Mouse (Mus musculus) bone marrow, adult 2 months (tissue): ENCODE data around the gene Lrrc4c. TPM values are rescaled to one million over a fixed set of nuclear protein-coding genes. Genes with fewer than 3 reads are reported as not detected.

ENCODE experiments used
- H3K27ac ChIP-seq: fragments of 200-500 bp; 2 replicates; pipeline ENCODE4 v1.5.1; 2012; ENCODE audit warnings: low read depth, mild to moderate bottlenecking, control low read depth, inconsistent platforms, low read length; ENCODE audit not compliant: control insufficient read depth, poor library complexity, insufficient read depth
- H3K4me1 ChIP-seq: fragments of 200-500 bp; 2 replicates; pipeline ENCODE4 v1.6.1; 2011; ENCODE audit warnings: low read length; ENCODE audit not compliant: control insufficient read depth, insufficient read depth
- H3K4me3 ChIP-seq: fragments of 200-500 bp; replicated peaks from 2 replicates; pipeline ENCODE3; 2011; ENCODE audit warnings: mild to moderate bottlenecking, low read depth, low read length, control low read depth; ENCODE audit not compliant: control insufficient read depth
- CTCF ChIP-seq: fragments of 200-500 bp; IDR thresholded peaks from 2 replicates; pipeline ENCODE4 v1.5.1; 2011; ENCODE audit warnings: low read length, control low read depth; ENCODE audit not compliant: control insufficient read depth, insufficient read depth
- POLR2A ChIP-seq: fragments of 200-500 bp; IDR thresholded peaks from 2 replicates; pipeline ENCODE4 v1.6.1; 2011; ENCODE audit warnings: low read depth, mild to moderate bottlenecking, control low read depth, low read length, borderline replicate concordance; ENCODE audit not compliant: control insufficient read depth
- WGBS: fragments of 180-500 bp; shearing (Covaris S2); methylation state at CpG from one replicate; pipeline ENCODE4 v1.1.7; 2018; 5-methylcytosine and 5-hydroxymethylcytosine counted together
- polyA plus RNA-seq: library from polyadenylated mRNA; stranded (reverse); fragments of >200 nt; gene quantifications from 2 replicates; pipeline ENCODE4 v1.2.4, GENCODE M21; 2011; ENCODE audit warnings: low replicate concordance; ENCODE audit not compliant: missing spikeins, insufficient read depth, insufficient read length

The Lrrc4c gene
- polyA plus RNA-seq, 1 experiment, result not detected

DNA sequence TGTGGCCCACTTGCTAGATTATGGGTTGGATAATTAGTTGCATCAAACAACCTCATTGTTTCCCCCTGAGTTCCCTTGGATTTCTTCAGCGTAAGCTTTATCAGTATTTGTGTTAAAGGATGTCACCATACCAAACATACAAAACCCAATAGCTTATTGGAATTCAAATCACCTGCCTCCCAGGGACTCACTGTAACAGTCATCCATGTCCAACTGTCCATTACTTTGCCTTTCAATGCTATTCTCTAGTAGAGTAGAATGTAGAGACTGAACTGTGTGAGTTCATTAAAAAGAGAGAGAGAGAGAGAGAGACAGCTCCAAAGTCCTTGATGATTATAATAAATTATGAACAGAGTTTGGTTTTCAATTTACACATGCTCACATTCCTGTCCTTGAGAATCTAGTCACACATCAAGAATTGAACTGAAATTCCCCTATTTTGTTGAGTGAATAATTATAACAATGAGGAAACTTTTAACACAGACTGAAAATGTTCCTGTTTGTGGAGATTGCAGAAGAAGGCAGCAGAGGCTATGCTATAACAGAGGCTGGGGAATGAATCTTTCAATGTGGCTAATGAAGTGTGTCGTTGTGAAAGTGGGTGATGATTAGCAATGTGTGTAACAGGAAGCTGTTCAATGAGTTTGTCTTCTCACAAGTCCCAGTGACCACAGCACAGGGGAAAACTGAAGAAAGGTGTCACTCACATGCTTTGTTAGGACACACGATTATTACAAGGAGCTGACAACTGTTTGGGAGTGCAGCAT is 181.3 kb downstream of the Lrrc4c start:
- Histone ChIP-seq H3K27ac (no peak overlapping the region), H3K4me1 (no peaks in the 10 kb centered on the region), H3K4me3 (no peak overlapping the region)
- TF ChIP-seq POLR2A, result no peak
- no peak for TF ChIP-seq CTCF
- WGBS, result 68% methylated on average over 3 of the region's 3 CpGs

- TF ChIP-seq POLR2A, result no peak
- TF ChIP-seq CTCF, result no peak
- WGBS, result 76% methylated on average over 6 of the region's 6 CpGs
- no peaks in the 10 kb centered on the region for H3K4me1 ChIP-seq
- no peak overlapping the region for H3K27ac ChIP-seq
- H3K4me3 ChIP-seq, result no peak overlapping the region
Observed at GRCm38 (mm10) chr2:96504140-96504539, 186.2 kb downstream of the Lrrc4c start.

DNA sequence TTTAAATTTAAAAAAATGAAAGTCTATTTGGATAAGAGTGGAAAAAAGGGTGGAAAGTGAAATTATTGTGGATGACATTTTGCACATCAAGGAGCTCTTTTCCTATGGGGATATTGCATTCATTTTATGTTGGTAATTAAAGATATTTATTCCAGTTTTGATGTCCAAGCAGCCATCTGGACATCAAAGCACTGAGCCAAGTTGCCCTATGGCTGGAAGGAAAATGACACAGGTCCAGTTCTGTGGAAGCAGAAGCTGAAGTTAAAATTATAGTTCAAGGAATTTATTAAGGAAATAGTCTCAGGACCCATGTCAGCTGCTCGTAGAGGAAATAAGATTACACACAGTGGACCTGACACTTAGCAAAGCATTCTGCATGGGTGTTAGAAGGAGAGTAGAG is 187.7 kb downstream of the Lrrc4c start:
- TF ChIP-seq POLR2A, result no peak
- TF ChIP-seq CTCF, result no peak
- H3K4me3 ChIP-seq, result no peak overlapping the region
- no peak overlapping the region for H3K27ac ChIP-seq
- 56% methylated on average over 1 of the region's 1 CpGs for WGBS
- H3K4me1 ChIP-seq, result no peaks in the 10 kb centered on the region

DNA sequence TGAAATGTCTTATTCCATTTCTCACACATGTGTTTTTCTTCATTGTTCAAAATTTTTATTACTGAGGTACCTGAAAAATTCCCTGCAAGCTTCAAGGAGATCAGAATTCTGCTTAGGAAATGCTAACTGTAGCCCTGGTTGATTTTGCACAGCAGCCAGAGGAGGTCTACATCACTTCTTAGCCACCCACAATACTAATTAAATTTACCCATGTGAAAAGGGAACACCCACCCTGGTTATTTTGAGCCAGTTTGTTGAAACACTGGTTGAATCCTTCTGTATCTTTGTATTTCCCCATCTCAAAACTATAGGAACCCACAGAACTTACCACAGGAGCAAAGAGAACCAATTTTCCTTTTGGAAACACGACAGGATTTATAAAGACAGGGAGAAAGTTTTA is 191.0 kb downstream of the Lrrc4c start:
- Histone ChIP-seq H3K4me3 (no peak overlapping the region), H3K27ac (no peak overlapping the region), H3K4me1 (no peaks in the 10 kb centered on the region)
- WGBS, result 34% methylated on average over 1 of the region's 1 CpGs
- no peak for TF ChIP-seq CTCF
- no peak for TF ChIP-seq POLR2A

DNA sequence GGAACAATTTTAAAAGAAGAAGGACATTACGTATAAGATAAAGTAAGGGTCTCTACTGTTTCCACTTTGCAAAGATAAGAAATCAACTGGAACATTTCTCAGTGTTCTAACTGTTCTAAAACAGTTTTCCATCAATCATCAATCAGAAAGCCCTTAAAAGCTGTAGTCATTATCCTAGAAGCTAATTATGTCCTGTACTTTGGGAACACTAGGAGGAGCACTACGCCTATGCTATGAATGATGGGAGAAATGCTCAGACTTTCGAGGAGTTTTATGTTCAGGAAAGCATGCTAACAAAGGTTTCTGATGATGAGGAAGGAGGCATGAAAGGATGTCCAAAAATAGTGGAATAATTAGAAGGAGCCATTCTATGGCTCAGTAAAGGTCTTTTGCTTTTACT is 219.5 kb downstream of the Lrrc4c start:
- Histone ChIP-seq H3K27ac (no peak overlapping the region), H3K4me3 (no peak overlapping the region), H3K4me1 (no peaks in the 10 kb centered on the region)
- WGBS, result 73% methylated on average over 3 of the region's 3 CpGs
- TF ChIP-seq POLR2A (no peak), CTCF (no peak)

DNA sequence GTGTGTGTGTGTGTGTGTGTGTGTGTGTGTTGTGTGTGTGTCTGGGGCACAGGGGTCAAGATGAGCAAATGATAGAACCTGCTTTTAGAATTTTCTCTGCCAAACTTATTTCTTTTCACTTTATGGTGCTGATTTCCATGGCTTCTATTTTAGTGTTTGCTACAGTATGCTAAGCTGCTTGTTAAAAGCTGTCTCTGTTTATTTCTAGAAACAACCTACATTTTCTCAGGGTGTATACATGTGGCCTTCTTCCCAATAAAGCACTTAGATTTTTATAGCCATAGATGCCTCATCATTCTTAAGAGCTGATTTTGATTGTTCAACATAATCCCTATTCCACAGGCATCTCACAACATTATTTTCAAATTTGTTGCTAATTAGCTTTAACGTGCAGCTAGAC is 229.2 kb downstream of the Lrrc4c start:
- WGBS, result 72% methylated on average over 1 of the region's 1 CpGs

DNA sequence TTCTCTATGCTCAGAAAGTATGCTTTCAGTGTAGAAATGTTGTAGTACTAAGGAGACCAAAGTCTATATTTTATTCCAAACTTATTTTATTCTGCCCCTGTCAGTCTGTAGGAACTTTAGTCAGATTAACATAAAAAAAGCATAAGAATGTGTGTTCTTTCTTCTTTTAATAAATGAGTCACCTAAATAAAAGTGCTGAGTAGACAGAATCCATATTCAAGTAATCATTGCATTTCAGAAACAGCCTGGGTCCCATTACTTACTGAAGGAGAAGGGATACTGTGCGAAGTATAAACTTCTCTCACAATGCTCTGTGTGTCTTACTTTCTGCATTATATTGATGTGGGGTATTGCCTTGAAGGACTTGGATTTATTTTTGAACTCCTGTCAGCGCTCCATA is 255.8 kb downstream of the Lrrc4c start:
- 73% methylated on average over 2 of the region's 2 CpGs for WGBS

More for the DNA sequence above, 229.2 kb downstream of the Lrrc4c start:
- H3K4me3 ChIP-seq, result no peak overlapping the region
- no peak overlapping the region for H3K27ac ChIP-seq
- TF ChIP-seq POLR2A (no peak), CTCF (no peak)
- no peaks in the 10 kb centered on the region for H3K4me1 ChIP-seq

GRCm38 (mm10) chr2:96577701-96578100 is 259.7 kb downstream of the Lrrc4c start:
- Histone ChIP-seq H3K27ac (no peak overlapping the region), H3K4me3 (no peak overlapping the region), H3K4me1 (no peaks in the 10 kb centered on the region)
- TF ChIP-seq POLR2A, result no peak
- TF ChIP-seq CTCF, result no peak
- WGBS, result 84% methylated on average over 8 of the region's 8 CpGs

More for the DNA sequence above, 255.8 kb downstream of the Lrrc4c start:
- TF ChIP-seq POLR2A (no peak), CTCF (no peak)
- no peaks in the 10 kb centered on the region for H3K4me1 ChIP-seq
- H3K4me3 ChIP-seq, result no peak overlapping the region
- no peak overlapping the region for H3K27ac ChIP-seq
